Mouse (Mus musculus): ENCODE measurements around the gene Il1f8. TPM values are rescaled to one million over a fixed set of nuclear protein-coding genes. Genes with fewer than 3 reads are reported as not detected.

Il1f8 gene
- not detected for polyA plus RNA-seq (2014; fragmentation: Illumina TruSeq; extraction: RNeasy Lipid Tissue Mini Kit (QIAGEN cat#74804); ENCODE audit: insufficient read depth, low read depth, low replicate concordance)

DNA sequence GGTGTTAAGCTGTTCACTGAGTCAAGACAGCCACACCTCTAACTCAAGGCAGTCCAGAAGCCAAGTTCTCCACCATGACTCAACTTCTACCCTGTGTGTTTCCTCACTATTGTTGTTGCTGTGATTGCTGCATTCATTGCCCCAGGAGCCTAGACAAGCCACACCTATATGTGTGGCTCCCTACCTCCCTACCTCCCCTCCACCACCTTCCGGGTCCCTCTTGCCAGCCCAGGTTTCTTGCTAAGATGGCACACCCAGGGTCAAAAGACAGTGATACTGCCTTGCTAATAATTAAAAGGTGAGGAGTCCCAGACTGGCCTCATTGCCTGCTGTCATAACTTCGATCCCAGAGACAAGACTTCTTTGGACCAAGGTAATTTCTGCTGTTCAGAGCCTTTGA, at the start of gene Il1f8:
Gene Il1f8, plus strand, starts transcription at position 301 of the 400 bp plus-strand sequence.

DNA sequence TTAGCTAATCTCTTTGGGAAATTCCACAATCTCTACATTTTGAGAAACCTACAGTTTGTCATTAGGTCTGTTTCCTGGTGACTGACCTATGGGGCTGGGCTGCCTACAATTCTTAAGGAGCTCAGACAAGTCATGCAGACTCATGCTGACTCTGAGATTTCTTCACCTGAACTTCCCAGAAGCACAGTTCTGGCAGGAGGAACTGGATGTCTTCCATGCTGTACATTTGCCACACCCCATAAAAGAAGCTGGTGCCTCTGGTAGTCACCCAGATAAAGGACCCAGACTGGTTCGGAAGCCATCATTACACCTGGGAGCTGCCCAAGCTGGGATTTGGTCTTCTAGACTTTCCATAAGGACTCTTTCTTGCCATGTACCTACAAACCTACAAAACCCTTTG, 33.2 kb downstream of the Il1f8 start, which contains the start of gene Il1f9:
Gene Il1f9, plus strand, starts transcription at position 301 of the 400 bp plus-strand sequence.

Other genes with a start within 250 kb of the Il1f8 start
- gene Hnmt, start 103.8 kb upstream of the Il1f8 start, polyA plus RNA-seq (2014; fragmentation: Illumina TruSeq; extraction: RNeasy Lipid Tissue Mini Kit (QIAGEN cat#74804); ENCODE audit: insufficient read depth, low read depth, low replicate concordance), result 22.2 TPM
- not detected for gene Tbpl2, start 56.6 kb upstream of the Il1f8 start, polyA plus RNA-seq (2014; fragmentation: Illumina TruSeq; extraction: RNeasy Lipid Tissue Mini Kit (QIAGEN cat#74804); ENCODE audit: insufficient read depth, low read depth, low replicate concordance)
- gene Il1f9, start 33.3 kb downstream of the Il1f8 start, polyA plus RNA-seq (2014; fragmentation: Illumina TruSeq; extraction: RNeasy Lipid Tissue Mini Kit (QIAGEN cat#74804); ENCODE audit: insufficient read depth, low read depth, low replicate concordance), result 1.7 TPM
- gene Il1f6, start 62.3 kb downstream of the Il1f8 start, polyA plus RNA-seq (2014; fragmentation: Illumina TruSeq; extraction: RNeasy Lipid Tissue Mini Kit (QIAGEN cat#74804); ENCODE audit: insufficient read depth, low read depth, low replicate concordance), result not detected
- not detected for gene Il1f5, start 123.8 kb downstream of the Il1f8 start, polyA plus RNA-seq (2014; fragmentation: Illumina TruSeq; extraction: RNeasy Lipid Tissue Mini Kit (QIAGEN cat#74804); ENCODE audit: insufficient read depth, low read depth, low replicate concordance)
- gene Il1f10, start 138.0 kb downstream of the Il1f8 start, polyA plus RNA-seq (2014; fragmentation: Illumina TruSeq; extraction: RNeasy Lipid Tissue Mini Kit (QIAGEN cat#74804); ENCODE audit: insufficient read depth, low read depth, low replicate concordance), result not detected
- 9.0 TPM for gene Il1rn, start 183.7 kb downstream of the Il1f8 start, polyA plus RNA-seq (2014; fragmentation: Illumina TruSeq; extraction: RNeasy Lipid Tissue Mini Kit (QIAGEN cat#74804); ENCODE audit: insufficient read depth, low read depth, low replicate concordance)
- gene Psd4, start 214.4 kb downstream of the Il1f8 start, polyA plus RNA-seq (2014; fragmentation: Illumina TruSeq; extraction: RNeasy Lipid Tissue Mini Kit (QIAGEN cat#74804); ENCODE audit: insufficient read depth, low read depth, low replicate concordance), result 7.0 TPM

All from lung, adult 10 weeks (tissue).